Mouse (Mus musculus): ENCODE results near the gene Stpg2. TPM values are rescaled to one million over a fixed set of nuclear protein-coding genes. Genes with fewer than 3 reads are reported as not detected.
"Not testable (repeated sequence)": the region's sequence is repeated elsewhere in the genome, so short reads cannot be mapped to it uniquely, and the experiment has no call there.

Gene Stpg2
- polyA plus RNA-seq, 1 experiment from 2014 or later: 0.12 TPM

- Histone ChIP-seq H3K27ac (replicated peaks) (no peak overlapping the region), H3K4me2 (no peak overlapping the region), H3K27me3 (replicated peaks) (no peaks in the 10 kb centered on the region), H3K4me1 (no peaks in the 10 kb centered on the region), H3K9ac (replicated peaks) (no peak overlapping the region), H3K9me3 (replicated peaks) (no peaks in the 10 kb centered on the region), H3K4me3 (replicated peaks) (no peak overlapping the region), H3K36me3 (no peaks in the 10 kb centered on the region)
- WGBS: 48% methylated on average over 5 of the region's 5 CpGs
- ATAC-seq (ENCODE audit: low FRiP score): no peak
Measured at GRCm38 (mm10) chr3:139663712-139664245, 458.3 kb downstream of the Stpg2 start.

GRCm38 (mm10) chr3:139665047-139665446, 459.6 kb downstream of the Stpg2 start:
- H3K9me3 ChIP-seq (replicated peaks): no peaks in the 10 kb centered on the region
- 99% methylated on average over 3 of the region's 3 CpGs for WGBS
- no peak overlapping the region for H3K4me2 ChIP-seq
- no peak overlapping the region for H3K9ac ChIP-seq (replicated peaks)
- no peak overlapping the region for H3K4me3 ChIP-seq (replicated peaks)
- no peaks in the 10 kb centered on the region for H3K4me1 ChIP-seq
- ATAC-seq (ENCODE audit: low FRiP score): no peak
- no peak overlapping the region for H3K27ac ChIP-seq (replicated peaks)
- H3K36me3 ChIP-seq: no peaks in the 10 kb centered on the region
- H3K27me3 ChIP-seq (replicated peaks): no peaks in the 10 kb centered on the region

- H3K4me1 ChIP-seq: no peaks in the 10 kb centered on the region
- H3K9me3 ChIP-seq (replicated peaks): no peaks in the 10 kb centered on the region
- H3K27me3 ChIP-seq (replicated peaks): no peaks in the 10 kb centered on the region
- H3K36me3 ChIP-seq: no peaks in the 10 kb centered on the region
- ATAC-seq (ENCODE audit: low FRiP score): no peak
- no peak overlapping the region for H3K4me2 ChIP-seq
- no peak overlapping the region for H3K4me3 ChIP-seq (replicated peaks)
- no peak overlapping the region for H3K9ac ChIP-seq (replicated peaks)
- 78% methylated on average over 3 of the region's 3 CpGs for WGBS
- no peak overlapping the region for H3K27ac ChIP-seq (replicated peaks)
Measured at GRCm38 (mm10) chr3:139676192-139676591, 470.7 kb downstream of the Stpg2 start.

- Histone ChIP-seq H3K9ac (replicated peaks) (no peak overlapping the region), H3K4me1 (no peaks in the 10 kb centered on the region), H3K4me2 (no peak overlapping the region), H3K27ac (replicated peaks) (no peak overlapping the region), H3K4me3 (replicated peaks) (no peak overlapping the region), H3K27me3 (replicated peaks) (no peaks in the 10 kb centered on the region), H3K9me3 (replicated peaks) (no peaks in the 10 kb centered on the region), H3K36me3 (no peaks in the 10 kb centered on the region)
- whole genome bisulfite sequencing: 88% methylated on average over 1 of the region's 1 CpGs
- no peak for ATAC-seq (ENCODE audit: low FRiP score)
Measured at GRCm38 (mm10) chr3:139676723-139677122, 471.2 kb downstream of the Stpg2 start.

GRCm38 (mm10) chr3:139704238-139704637, 498.7 kb downstream of the Stpg2 start:
- WGBS: 93% methylated on average over 3 of the region's 3 CpGs

GRCm38 (mm10) chr3:139707396-139707795, 501.9 kb downstream of the Stpg2 start:
- not testable (repeated sequence) for ATAC-seq (ENCODE audit: low FRiP score); H3K9ac ChIP-seq (replicated peaks); H3K27me3 ChIP-seq (replicated peaks); H3K9me3 ChIP-seq (replicated peaks); H3K36me3 ChIP-seq; H3K4me1 ChIP-seq; H3K4me2 ChIP-seq; H3K27ac ChIP-seq (replicated peaks); H3K4me3 ChIP-seq (replicated peaks)
- WGBS: 97% methylated on average over 4 of the region's 4 CpGs

More at GRCm38 (mm10) chr3:139704238-139704637, 498.7 kb downstream of the Stpg2 start:
- not testable (repeated sequence) for H3K9ac ChIP-seq (replicated peaks); ATAC-seq (ENCODE audit: low FRiP score); H3K36me3 ChIP-seq; H3K9me3 ChIP-seq (replicated peaks); H3K27ac ChIP-seq (replicated peaks); H3K27me3 ChIP-seq (replicated peaks); H3K4me3 ChIP-seq (replicated peaks); H3K4me1 ChIP-seq; H3K4me2 ChIP-seq

GRCm38 (mm10) chr3:139709794-139710193, 504.3 kb downstream of the Stpg2 start:
- no peaks in the 10 kb centered on the region for H3K9me3 ChIP-seq (replicated peaks)
- H3K36me3 ChIP-seq: no peaks in the 10 kb centered on the region
- 87% methylated on average over 4 of the region's 4 CpGs for WGBS
- no peaks in the 10 kb centered on the region for H3K27me3 ChIP-seq (replicated peaks)
- no peak overlapping the region for H3K4me2 ChIP-seq
- no peak overlapping the region for H3K4me3 ChIP-seq (replicated peaks)
- no peak overlapping the region for H3K27ac ChIP-seq (replicated peaks)
- H3K4me1 ChIP-seq: no peaks in the 10 kb centered on the region
- no peak overlapping the region for H3K9ac ChIP-seq (replicated peaks)
- no peak for ATAC-seq (ENCODE audit: low FRiP score)

GRCm38 (mm10) chr3:139728751-139729150, 523.3 kb downstream of the Stpg2 start:
- ATAC-seq (ENCODE audit: low FRiP score): no peak
- no peak overlapping the region for H3K4me3 ChIP-seq (replicated peaks)
- H3K36me3 ChIP-seq: no peaks in the 10 kb centered on the region
- H3K9me3 ChIP-seq (replicated peaks): no peaks in the 10 kb centered on the region
- H3K27ac ChIP-seq (replicated peaks): no peak overlapping the region
- H3K4me2 ChIP-seq: no peak overlapping the region
- no peak overlapping the region for H3K9ac ChIP-seq (replicated peaks)
- no peaks in the 10 kb centered on the region for H3K27me3 ChIP-seq (replicated peaks)
- WGBS: 38% methylated on average over 7 of the region's 7 CpGs
- no peaks in the 10 kb centered on the region for H3K4me1 ChIP-seq

GRCm38 (mm10) chr3:139729248-139729647, 523.8 kb downstream of the Stpg2 start:
- Histone ChIP-seq H3K36me3 (no peaks in the 10 kb centered on the region), H3K4me3 (replicated peaks) (no peak overlapping the region), H3K9ac (replicated peaks) (no peak overlapping the region), H3K27me3 (replicated peaks) (no peaks in the 10 kb centered on the region), H3K27ac (replicated peaks) (no peak overlapping the region), H3K9me3 (replicated peaks) (no peaks in the 10 kb centered on the region), H3K4me1 (no peaks in the 10 kb centered on the region), H3K4me2 (no peak overlapping the region)
- no peak for ATAC-seq (ENCODE audit: low FRiP score)
- WGBS: 27% methylated on average over 5 of the region's 5 CpGs

GRCm38 (mm10) chr3:139733156-139733555, 527.7 kb downstream of the Stpg2 start:
- no peak for ATAC-seq (ENCODE audit: low FRiP score)

GRCm38 (mm10) chr3:139739388-139739787, 533.9 kb downstream of the Stpg2 start:
- 90% methylated on average over 4 of the region's 4 CpGs for WGBS
- no peak overlapping the region for H3K9ac ChIP-seq (replicated peaks)
- no peak for ATAC-seq (ENCODE audit: low FRiP score)
- H3K27me3 ChIP-seq (replicated peaks): no peaks in the 10 kb centered on the region
- no peaks in the 10 kb centered on the region for H3K36me3 ChIP-seq
- H3K27ac ChIP-seq (replicated peaks): no peak overlapping the region
- no peaks in the 10 kb centered on the region for H3K4me1 ChIP-seq
- no peak overlapping the region for H3K4me3 ChIP-seq (replicated peaks)
- H3K9me3 ChIP-seq (replicated peaks): no peaks in the 10 kb centered on the region
- H3K4me2 ChIP-seq: no peak overlapping the region

More at GRCm38 (mm10) chr3:139733156-139733555, 527.7 kb downstream of the Stpg2 start:
- Histone ChIP-seq H3K9me3 (replicated peaks) (no peaks in the 10 kb centered on the region), H3K27ac (replicated peaks) (no peak overlapping the region), H3K4me2 (no peak overlapping the region), H3K36me3 (no peaks in the 10 kb centered on the region), H3K4me3 (replicated peaks) (no peak overlapping the region), H3K27me3 (replicated peaks) (no peaks in the 10 kb centered on the region), H3K9ac (replicated peaks) (no peak overlapping the region), H3K4me1 (no peaks in the 10 kb centered on the region)
- 82% methylated on average over 2 of the region's 2 CpGs for WGBS
